Mouse (Mus musculus) activated CD4-positive, CD25-positive, alpha-beta regulatory T cell, adult 4 months (primary cell): ENCODE data around the gene Pym1. TPM values are rescaled to one million over a fixed set of nuclear protein-coding genes. Genes with fewer than 3 reads are reported as not detected.
"Not testable (repeated sequence)": the region's sequence is repeated elsewhere in the genome, so short reads cannot be mapped to it uniquely, and the experiment has no call there.

Experiments used
- ATAC-seq: one replicate; pipeline ENCODE4 v1.8.0; 2017
- polyA plus RNA-seq, 2 experiments: library from polyadenylated mRNA; unstranded; fragments of 100-300 nt; shearing (Covaris generic); gene quantifications; one replicate each; pipeline ENCODE4 v1.2.1; 2017

Pym1 gene
- polyA plus RNA-seq, result 10 to 100 TPM; 64.1 to 79.7 TPM

DNA sequence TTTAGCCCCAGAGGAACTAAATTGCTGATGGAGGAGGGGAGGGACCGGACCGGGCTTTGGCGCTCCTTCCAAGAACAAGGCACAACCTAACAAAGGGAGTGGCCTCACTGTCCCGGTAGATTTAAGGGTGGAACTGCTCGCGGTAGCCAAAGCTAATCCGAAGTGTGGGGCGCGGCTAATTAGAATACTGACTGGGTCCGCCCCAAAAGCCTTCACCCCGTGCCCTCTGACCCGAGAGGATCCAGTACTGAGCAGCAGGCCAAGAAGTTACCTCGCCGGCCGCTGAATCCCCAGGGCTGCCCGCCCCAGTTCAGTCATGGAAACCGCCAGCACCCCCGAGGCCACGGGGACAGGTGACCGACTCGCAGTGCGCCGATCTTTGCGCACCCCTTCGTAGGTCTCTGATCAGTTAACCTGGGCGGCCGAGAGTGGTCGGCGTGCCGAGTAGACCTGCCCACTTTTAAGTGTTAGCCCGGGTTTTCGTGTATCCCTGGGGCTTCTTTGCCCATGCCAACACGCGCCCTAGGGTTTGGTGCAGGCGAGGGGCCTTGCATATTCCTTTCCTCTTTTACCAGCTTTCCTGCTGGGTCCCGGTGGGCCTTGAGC lies at the start of gene Pym1:
Gene Pym1, plus strand, starts transcription at position 244 of the 606 bp plus-strand sequence.
- ATAC-seq, result peak; percentile 21

DNA sequence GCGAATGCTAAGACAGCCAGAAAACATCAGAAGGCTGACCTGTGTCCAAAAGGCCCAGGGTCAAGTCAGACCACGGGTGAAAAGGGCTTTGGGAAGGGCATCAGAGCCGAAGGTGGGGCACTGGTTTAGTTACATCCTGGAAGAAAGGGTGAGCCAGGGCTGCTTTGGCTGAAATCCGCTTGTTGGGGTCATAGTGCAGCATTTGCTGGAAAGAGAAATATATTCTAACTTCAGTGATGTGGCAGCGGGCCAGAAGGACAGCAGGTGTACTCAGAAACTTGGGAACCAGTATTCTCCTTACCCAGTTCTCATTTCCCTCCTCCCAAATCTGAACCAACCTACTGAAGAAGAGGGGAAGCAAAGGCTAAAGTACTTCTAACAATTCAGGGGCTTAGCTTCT lies 48.7 kb upstream of the Pym1 start:
- ATAC-seq, result no peak

DNA sequence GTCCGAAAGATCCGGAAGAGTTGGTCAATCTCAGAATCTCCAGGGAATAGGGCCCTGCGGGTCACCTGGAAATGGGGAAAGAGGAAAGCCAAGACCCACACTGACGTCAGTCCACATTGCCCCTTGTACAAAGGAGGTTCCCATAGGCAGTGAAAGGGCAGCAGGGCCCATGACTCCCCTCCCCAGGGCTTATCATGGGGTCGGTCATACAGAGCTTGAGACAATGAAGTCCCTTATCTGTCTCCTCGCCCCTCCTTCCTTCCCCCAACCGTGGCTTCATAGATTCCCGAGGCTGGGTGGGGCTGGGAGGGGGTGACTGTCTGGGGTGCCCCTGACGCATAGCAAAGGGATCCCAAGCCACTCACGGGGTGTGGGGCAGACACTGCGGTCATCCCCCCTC lies 48.1 kb upstream of the Pym1 start:
- no peak for ATAC-seq

DNA sequence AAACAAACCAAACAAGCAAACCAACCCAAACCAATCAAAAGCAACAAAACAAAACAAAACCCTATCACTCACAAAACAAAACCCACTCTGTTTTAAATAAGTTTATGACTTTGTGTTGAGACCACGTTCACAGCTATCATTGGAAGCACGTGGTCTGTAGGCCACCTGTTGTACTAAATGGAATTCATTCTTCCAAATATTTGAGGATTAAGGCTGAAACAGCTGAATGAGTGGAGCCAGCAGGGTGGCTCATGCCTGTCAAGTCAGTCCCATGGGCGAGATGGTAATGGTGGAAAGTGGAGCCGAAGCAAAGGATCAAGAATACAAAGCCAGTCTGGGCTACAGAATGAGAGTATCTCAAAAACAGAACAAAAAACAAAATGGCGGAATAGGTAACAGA lies 47.0 kb upstream of the Pym1 start:
- no peak for ATAC-seq

DNA sequence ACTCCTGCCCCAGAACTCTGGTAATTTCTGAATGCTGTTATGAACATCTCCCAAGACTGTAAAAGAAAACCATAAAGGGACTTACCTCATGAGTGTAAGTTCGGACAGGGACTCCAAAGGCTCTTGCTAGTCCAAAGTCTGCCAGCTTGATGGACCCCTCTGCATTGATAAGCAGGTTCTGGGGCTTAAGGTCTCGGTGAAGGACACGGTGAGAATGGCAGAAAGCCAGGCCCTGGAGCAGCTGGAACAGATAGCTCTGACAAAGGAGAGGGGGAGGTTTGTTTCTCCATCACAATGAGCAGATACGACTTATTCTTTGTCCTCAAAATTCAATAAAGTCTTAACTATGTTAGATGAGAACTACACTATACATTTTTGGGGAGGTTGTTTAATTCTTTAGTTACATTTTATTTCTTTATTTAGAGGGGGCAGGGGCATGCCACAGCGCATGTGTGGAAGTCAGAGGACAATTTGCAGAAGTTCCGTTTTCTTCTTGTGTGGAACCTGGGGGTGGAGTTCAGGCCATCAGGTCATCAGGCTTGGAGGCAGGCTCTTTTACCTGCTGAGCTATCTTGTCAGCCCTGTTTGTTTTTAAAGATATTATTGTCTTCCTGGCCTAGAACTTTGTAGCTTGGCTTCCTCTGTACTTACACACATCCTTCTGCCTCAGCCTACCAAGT lies 45.2 kb upstream of the Pym1 start:
- ATAC-seq, result no peak

DNA sequence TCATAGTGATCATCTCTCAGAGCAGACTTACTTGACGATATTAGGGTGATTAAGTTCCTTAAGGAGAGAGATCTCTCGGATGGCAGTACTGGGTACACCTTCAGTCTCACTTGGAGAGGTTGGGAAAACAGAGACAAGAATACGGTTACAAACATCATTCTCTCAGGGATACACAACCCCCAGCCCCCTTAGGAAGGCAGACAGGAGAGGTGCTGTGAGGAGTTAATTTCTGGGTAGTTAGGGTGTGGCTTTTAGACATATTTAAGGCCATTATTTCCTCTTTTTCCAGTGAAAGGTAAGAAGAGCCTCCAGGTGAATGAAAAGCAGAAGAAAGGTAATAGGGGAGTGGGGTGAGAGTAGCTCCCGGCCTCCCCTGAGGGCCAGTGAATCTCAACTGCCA lies 43.8 kb upstream of the Pym1 start, which contains the start of gene Pmel:
Gene Pmel, plus strand, starts transcription at position 301 of the 400 bp plus-strand sequence.
- ATAC-seq, result no peak

DNA sequence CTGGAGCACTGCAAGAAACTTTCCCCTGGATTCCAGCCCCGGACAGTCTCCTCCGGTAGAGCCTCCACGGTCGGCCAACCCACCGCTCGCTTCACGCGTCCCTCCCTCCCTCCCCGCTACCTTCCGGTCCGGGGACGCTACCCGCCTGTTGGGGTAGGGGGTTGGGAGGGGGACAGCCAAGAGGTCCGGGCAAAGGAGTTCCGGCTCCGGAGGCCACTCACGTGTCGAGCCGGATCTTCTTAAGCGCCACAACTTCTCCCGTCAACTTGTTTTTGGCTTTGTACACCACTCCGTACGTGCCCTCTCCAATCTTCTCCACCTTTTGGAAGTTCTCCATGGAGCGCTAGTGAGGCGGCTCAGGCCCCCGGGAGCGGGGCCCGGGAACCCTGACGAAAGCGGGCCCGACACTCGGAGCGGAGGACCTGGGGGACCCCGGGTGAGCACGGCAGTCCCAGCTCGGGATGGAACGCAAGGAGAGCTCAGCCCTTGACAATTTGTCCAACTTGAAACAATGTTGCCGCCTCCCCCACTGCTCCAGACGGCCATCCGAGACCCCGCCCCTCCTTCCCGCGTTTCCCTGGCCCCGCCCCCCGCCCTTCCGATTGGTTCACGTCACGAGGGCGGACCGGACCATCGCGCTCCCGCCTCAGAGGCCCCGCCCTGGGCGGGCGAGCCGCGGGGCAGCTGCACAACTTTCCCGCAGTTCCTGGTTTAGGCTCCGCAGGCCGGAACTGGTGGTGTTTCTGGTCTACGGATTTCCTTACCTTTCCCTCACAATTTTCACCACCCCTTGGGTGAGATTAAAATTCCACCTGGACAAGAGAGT lies 43.0 kb upstream of the Pym1 start, which contains the start of gene Cdk2:
Gene Cdk2, minus strand, starts transcription at position 541 of the 826 bp plus-strand sequence.
- peak; percentile 76 for ATAC-seq

DNA sequence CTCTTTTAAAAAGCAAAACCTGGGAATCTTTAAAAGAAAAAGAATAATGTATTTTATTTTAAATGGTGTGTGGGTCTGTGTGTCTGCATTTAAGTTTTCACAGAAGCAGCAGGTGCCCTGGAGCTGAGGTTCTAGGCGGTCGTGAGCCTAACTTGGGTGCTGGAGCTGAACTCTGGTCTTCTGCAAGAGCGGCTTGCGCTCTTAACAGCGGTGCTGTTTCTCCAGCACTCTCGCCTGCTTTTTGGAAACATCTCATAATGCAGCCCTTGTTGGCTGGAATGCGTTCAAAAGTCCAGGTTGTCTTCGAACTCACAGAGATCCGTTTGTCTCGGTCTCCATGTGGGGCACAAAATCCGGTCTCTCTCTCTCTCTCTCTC lies 42.4 kb upstream of the Pym1 start:
- ATAC-seq, result peak; percentile 26

DNA sequence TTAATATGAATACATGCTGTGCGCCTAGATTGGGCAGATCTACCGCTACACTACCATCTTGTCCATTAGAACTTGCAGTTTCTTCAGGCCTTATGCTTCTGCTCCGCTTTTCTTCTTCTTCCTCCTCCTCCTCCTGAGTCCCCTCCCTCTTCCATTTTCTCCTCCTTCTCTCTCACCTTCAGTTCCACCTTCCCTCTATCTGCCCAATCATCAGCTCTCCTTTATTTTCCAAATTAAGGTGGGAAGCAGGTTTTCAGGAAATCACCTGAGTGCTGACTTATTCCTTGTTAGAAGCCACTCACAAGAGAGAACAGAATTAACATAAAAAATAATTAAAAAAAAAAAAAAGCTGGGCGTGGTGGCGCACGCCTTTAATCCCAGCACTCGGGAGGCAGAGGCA lies 36.4 kb upstream of the Pym1 start:
- ATAC-seq, result not testable (repeated sequence)

DNA sequence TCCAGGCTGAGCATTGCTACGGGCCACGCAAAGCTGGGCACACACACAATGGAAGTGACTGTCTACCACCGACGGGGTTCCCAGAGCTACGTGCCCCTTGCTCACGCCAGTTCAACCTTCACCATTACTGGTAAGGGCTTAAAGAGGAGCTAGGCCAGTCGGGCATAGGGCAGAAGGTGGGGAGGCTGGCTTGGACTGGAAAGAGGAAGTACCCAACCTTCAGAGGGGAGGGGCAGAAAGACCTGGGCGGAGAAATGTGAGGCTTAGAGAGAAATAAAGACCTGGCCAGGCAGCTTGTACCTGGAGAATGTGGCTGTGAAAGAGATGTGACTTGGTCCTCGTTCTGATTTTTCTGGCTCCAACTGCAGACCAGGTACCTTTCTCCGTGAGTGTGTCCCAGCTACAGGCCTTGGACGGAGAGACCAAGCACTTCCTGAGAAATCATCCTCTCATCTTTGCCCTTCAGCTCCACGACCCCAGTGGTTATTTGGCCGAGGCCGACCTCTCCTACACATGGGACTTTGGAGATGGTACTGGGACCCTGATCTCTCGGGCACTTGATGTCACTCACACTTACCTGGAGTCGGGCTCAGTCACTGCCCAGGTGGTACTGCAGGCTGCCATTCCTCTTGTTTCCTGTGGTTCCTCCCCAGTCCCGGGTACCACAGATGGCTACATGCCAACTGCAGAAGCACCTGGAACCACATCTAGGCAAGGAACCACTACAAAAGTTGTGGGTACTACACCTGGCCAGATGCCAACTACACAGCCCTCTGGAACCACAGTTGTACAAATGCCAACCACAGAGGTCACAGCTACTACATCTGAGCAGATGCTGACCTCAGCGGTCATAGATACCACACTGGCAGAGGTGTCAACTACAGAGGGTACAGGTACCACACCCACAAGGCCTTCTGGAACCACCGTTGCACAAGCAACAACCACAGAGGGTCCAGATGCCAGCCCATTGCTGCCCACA lies 31.8 kb upstream of the Pym1 start:
- peak; percentile 76 for ATAC-seq

DNA sequence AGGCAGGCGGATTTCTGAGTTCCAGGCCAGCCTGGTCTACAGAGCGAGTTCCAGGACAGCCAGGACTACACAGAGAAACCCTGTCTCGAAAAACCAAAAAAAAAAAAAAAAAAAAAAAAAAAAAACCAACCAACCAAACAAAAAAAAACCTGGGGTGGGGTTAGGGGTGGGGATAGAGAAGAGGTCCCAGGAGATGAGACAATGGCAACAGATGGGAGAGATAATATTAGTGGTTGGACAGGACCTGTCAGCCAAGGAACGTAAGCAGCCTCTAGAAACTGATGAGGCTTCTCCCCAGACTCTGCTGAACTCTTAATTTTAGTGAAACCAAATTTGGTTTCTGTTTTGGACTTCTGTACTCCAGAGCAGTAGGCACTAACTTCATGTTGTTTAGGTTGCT lies 22.2 kb upstream of the Pym1 start:
- ATAC-seq, result not testable (repeated sequence)

DNA sequence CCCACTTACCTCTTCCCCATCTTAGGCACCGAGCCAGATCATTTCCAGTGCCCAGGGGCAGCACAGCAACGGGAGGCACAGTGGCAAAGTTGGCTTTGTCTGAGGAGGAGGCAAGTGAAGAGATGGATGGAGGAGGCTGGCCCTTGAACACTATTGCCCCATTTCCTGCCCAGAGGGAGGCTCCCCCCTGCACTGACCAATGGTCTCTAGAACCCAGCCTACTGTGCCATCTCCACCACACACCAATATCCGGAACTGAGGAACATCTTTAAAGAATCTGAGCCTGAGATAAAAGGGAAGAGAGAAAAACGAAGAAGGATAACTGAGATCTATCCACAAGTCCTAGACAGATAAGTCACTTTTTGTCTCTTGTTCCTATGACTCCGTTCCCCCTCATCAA lies 19.6 kb upstream of the Pym1 start:
- ATAC-seq, result no peak

DNA sequence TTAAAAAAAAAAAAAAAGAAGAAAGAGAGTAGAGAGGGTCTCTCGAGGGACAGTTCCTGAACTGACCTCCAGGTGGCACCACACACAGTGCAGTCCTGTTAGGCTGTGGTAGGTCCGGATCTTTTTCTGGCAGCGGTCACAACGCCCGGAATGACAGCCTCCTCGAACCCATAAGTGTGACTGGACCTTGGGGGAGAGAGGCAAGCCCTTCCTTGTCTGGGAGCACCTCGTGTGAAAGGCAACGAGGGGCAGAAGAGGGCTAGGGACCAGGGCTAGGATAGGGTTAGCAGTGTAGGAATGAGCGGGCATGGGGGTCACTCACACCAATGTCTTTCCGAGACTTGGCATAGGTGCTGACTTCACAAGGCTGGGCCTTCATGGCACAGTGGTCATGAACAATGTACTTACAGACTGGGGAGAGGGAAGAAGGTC lies 16.7 kb upstream of the Pym1 start:
- ATAC-seq, result no peak

DNA sequence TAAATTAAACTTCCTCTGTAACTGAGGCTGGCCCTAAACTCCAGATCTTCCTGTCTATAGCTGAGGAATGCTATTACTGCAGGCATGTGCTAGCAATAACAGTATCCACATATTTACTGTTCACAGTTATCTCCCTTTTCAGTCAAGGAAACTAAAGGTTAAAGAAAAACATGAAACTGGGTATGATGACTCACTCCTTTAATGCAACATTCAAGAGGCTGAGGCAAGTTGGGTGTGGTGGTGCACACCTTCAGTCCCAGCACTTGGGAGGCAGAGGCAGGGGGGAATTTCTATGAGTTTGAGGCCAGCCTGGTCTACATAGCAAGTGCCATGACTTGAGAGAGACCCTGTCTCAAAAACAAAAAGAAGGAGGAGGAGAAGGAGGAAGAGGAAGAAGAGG lies 15.7 kb upstream of the Pym1 start:
- no peak for ATAC-seq

DNA sequence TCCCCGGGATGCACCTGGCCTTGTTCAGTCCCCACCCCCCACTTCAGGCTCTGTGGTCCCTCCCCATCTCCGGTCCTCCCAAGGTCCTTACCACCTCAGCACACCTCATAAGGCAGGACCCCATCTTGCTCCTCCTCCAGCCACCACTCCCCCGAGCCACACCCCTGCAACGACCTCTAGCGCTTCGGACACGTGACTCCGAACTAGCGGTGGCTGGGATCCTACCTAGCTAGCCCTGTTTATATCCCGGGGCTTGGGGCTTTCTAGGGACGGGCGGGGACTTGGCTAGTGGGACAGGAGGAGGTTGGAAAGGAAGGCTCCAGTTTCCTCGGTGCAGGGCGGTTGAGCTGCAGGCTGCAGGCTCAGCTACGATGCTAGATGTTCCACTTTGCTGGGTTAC lies 10.3 kb upstream of the Pym1 start:
- ATAC-seq, result no peak

DNA sequence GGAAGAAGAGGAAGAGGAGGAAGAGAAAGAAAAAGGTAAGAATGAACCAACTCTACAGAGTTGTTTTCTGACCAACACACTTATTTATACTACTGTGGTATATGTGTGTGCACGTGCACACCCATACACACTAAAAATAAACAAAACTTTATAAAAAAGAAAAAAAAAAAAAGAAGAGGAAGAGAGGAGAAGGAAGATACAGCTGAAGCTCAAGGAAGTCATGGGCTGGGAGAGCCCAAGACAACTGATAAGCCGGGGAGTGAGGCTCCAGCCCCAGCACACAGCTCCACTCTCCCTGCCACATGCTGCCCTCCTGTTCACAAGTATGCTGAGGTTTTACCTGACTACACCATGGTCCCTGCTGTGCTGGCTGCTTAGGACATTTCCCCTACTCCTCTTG lies 7.4 kb upstream of the Pym1 start:
- ATAC-seq, result no peak

DNA sequence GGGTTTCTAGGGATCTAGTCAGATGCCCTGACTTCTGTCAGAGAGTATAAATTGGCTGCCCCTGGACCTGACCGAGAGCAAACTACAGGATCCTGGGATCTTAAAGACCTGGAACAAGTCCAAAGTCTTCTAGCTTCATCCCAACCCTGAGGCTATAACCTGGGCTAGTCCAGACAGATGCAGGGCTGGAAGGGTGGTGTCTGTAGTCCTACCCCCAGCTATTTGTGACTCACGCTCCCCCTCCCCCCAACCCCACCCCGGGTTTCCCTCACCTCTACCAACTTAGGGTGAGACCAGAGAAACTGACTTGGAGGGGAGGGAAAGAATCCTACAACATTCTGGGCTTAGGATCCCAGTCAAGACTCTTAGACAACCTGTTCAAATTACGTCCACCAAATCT lies 5.1 kb upstream of the Pym1 start:
- no peak for ATAC-seq

DNA sequence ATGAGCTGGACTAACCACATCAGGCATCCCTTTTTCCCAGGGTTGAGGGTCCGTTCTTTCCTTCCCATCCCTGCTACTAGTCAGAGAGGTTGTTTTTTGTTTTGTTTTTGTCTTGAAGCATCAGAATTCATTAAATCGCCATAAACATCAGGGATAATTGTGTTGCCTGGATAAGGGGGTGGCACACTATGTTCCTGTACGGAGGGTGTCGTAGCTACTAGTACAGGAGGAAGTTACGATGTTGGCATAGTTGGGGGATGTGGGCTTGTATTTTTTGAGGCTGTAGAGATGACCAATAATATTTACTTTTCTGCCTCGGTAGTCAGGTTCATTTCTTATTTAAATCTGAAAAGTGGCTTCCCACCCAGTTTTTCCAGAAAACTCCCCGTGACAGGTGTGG lies 4.5 kb upstream of the Pym1 start:
- ATAC-seq, result no peak

DNA sequence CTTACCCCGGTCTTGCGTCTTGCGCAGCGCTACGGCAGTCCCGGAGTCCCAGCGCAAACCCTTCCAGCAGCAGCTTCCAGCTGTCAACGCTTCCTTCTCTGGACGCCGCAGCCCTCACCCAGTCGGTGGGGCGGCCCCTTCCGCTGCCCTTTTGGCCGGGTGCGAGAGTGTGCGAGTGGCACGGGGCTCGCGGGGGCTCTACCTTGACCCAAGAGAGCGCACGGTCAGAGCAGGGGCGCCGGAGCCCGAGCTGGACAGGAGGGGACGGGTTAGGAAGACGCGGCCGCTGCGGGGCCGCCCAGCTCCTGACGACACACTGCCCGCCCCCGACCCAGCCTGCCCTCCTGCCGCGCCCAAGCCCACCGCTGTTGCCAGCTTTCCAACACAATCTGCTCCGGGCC lies 3.9 kb upstream of the Pym1 start:
- no peak for ATAC-seq

DNA sequence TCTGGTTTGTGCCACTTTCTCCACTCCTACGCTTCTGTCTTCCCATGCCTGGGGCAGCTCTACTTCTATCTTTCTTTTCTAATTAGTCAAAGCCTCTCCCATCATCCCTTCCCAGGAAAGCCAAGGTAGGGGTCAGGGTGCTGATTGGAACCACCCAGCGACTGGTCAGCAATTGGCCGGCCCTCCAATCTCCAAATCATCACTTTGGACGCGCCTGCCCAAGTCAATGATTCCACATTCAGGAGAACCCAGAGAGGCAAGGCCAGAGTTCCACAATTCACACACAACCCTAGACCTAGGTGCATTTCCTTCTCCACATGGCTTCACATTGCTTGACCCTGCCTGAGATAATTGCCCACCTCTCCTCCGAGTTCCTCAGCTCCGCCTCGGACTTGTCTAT lies 3.5 kb upstream of the Pym1 start:
- no peak for ATAC-seq

DNA sequence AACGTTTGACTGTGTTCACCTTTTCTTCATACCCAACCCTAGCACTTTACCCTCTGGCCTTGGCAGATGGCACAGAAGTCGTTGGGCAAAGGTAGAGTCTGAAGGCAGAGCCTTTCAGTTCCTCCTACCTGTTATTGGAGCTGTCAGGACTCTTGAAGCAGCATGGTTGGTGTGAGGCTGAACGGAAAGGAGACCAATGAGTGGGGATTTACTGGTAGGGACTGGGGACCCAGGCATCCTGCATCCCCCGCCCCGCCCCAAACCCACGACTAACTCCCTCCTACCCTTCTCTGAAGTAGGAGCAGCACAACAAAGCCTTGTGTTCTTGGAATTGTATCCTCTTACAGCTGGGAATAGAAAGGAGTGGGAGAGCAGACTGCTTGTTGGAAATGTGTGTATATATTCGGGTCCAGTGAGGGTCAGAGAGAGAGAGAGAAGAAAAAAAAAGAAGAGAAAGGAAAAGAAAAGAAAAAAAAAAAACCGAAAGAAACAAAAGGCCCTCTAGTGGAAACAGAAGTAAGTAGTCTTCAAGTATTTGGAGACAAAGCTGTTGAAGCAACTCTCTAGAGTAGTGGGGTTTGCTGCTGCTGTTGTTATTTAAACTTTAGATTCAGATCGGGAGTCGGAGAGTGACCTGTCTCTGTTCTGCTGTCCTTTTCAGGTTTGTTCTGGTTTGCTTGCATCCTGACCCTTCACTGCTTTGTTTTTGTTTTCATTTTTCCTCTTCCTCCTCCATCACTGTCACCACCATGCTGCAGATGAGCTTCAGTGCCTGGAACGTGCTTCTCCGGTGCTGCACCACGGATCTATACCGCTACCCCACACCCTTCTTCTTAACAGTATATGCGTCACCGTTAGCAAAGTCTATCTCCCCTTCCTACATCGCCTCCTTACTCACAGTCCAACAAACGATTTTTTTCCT lies 2.7 kb upstream of the Pym1 start, which contains the start of gene Dgka:
Gene Dgka, minus strand, starts transcription at position 176 of the 922 bp plus-strand sequence.
- ATAC-seq, result peak; percentile 25
